Mouse (Mus musculus) heart, embryonic 16.5 days (tissue): ENCODE measurements around the gene Olfr539. TPM values are rescaled to one million over a fixed set of nuclear protein-coding genes. Genes with fewer than 3 reads are reported as not detected.

Experiments used
- ATAC-seq: fragments of 200-750 bp; cut with Nextera tagmentation; replicated peaks from 2 replicates; pipeline ENCODE4 v1.8.0; 2017; ENCODE audit warnings: moderate number of reproducible peaks; ENCODE audit not compliant: insufficient read depth, low FRiP score; ENCODE audit errors: extremely low read depth
- H3K27ac ChIP-seq: fragments of 300-500 bp; sonication (generic); 2 replicates; pipeline ENCODE4 v1.5.1; 2014; ENCODE audit warnings: mild to moderate bottlenecking, low read length, control low read depth, moderate library complexity
- H3K27me3 ChIP-seq: fragments of 300-500 bp; sonication (generic); 2 replicates; pipeline ENCODE4 v1.6.1; 2014; ENCODE audit warnings: low read length, mixed read lengths; ENCODE audit not compliant: control insufficient read depth, insufficient read depth
- H3K36me3 ChIP-seq: fragments of 300-500 bp; sonication (generic); 2 replicates; pipeline ENCODE4 v1.6.1; 2014; ENCODE audit not compliant: control insufficient read depth, insufficient read depth
- H3K4me1 ChIP-seq: fragments of 300-500 bp; sonication (generic); 2 replicates; pipeline ENCODE4 v1.6.1; 2014; ENCODE audit warnings: low read length, mixed read lengths; ENCODE audit not compliant: control insufficient read depth, insufficient read depth
- H3K4me2 ChIP-seq: fragments of 300-500 bp; sonication (generic); 2 replicates; pipeline ENCODE4 v1.6.1; 2014; ENCODE audit warnings: low read depth, mild to moderate bottlenecking, control low read depth, low read length
- H3K4me3 ChIP-seq: fragments of 300-500 bp; sonication (generic); 2 replicates; pipeline ENCODE4 v1.5.1; 2014; ENCODE audit warnings: mild to moderate bottlenecking, control low read depth, low read length
- H3K9ac ChIP-seq: fragments of 300-500 bp; sonication (generic); 2 replicates; pipeline ENCODE4 v1.6.1; 2014; ENCODE audit warnings: low read length, control low read depth
- H3K9me3 ChIP-seq: fragments of 300-500 bp; sonication (generic); replicated peaks from 2 replicates; pipeline ENCODE4 v1.6.1; 2016; ENCODE audit warnings: low read length; ENCODE audit not compliant: control insufficient read depth
- WGBS: fragments of 180-500 bp; shearing (Covaris S2); extraction: QIAGEN DNeasy Blood & Tissue Kit; methylation state at CpG from one replicate; pipeline ENCODE4 v1.1.7; 2014; 5-methylcytosine and 5-hydroxymethylcytosine counted together
- polyA plus RNA-seq: library from polyadenylated mRNA; unstranded; fragments of >200 nt; fragmentation: Nextera tagmentation; extraction: Ambion mirVana; gene quantifications from 2 replicates; pipeline ENCODE4 v1.2.1, GENCODE M21; 2015

Olfr539 gene
- polyA plus RNA-seq, 1 experiment from 2014 or later: not detected

- Histone ChIP-seq H3K9ac (no peak overlapping the region), H3K27ac (no peak overlapping the region), H3K36me3 (no peaks in the 10 kb centered on the region), H3K4me2 (no peak overlapping the region), H3K4me3 (no peak overlapping the region), H3K9me3 (no peaks in the 10 kb centered on the region), H3K4me1 (no peaks in the 10 kb centered on the region), H3K27me3 (no peaks in the 10 kb centered on the region)
- ATAC-seq: no peak
- WGBS: 65% methylated on average over 2 of the region's 2 CpGs
Measured at GRCm38 (mm10) chr7:140706348-140706747, 46.6 kb downstream of the Olfr539 start.

- no peak overlapping the region for H3K4me2 ChIP-seq
- no peak overlapping the region for H3K9ac ChIP-seq
- no peak for ATAC-seq
- no peak overlapping the region for H3K27ac ChIP-seq
- H3K4me3 ChIP-seq: no peak overlapping the region
- H3K36me3 ChIP-seq: no peaks in the 10 kb centered on the region
- 69% methylated on average over 6 of the region's 6 CpGs for WGBS
- H3K9me3 ChIP-seq: no peaks in the 10 kb centered on the region
- no peaks in the 10 kb centered on the region for H3K4me1 ChIP-seq
- H3K27me3 ChIP-seq: no peaks in the 10 kb centered on the region
Measured at GRCm38 (mm10) chr7:140707536-140708284, 48.0 kb downstream of the Olfr539 start.

- Histone ChIP-seq H3K4me3 (no peak overlapping the region), H3K27me3 (no peaks in the 10 kb centered on the region), H3K27ac (no peak overlapping the region), H3K36me3 (no peaks in the 10 kb centered on the region), H3K9ac (no peak overlapping the region), H3K4me1 (no peaks in the 10 kb centered on the region), H3K9me3 (no peaks in the 10 kb centered on the region), H3K4me2 (no peak overlapping the region)
- WGBS: 67% methylated on average over 7 of the region's 7 CpGs
- ATAC-seq: no peak
Measured at GRCm38 (mm10) chr7:140717155-140718055, 57.7 kb downstream of the Olfr539 start.

- Histone ChIP-seq H3K9me3 (no peaks in the 10 kb centered on the region), H3K4me1 (no peaks in the 10 kb centered on the region), H3K27me3 (no peaks in the 10 kb centered on the region), H3K36me3 (no peaks in the 10 kb centered on the region), H3K4me2 (no peak overlapping the region), H3K4me3 (no peak overlapping the region), H3K9ac (no peak overlapping the region), H3K27ac (no peak overlapping the region)
- no peak for ATAC-seq
- WGBS: 67% methylated on average over 6 of the region's 6 CpGs
Measured at GRCm38 (mm10) chr7:140721095-140721494, 61.4 kb downstream of the Olfr539 start.

- no peak for ATAC-seq
- Histone ChIP-seq H3K4me3 (no peak overlapping the region), H3K36me3 (no peaks in the 10 kb centered on the region), H3K27me3 (no peaks in the 10 kb centered on the region), H3K27ac (no peak overlapping the region), H3K4me2 (no peak overlapping the region), H3K9me3 (no peaks in the 10 kb centered on the region), H3K9ac (no peak overlapping the region), H3K4me1 (no peaks in the 10 kb centered on the region)
Measured at GRCm38 (mm10) chr7:140725558-140725957, 65.8 kb downstream of the Olfr539 start.

Other genes starting within 250 kb of the Olfr539 start
- gene Olfr532, start 238.3 kb upstream of the Olfr539 start, polyA plus RNA-seq: not detected in 2 replicates
- gene Olfr533, start 196.6 kb upstream of the Olfr539 start, polyA plus RNA-seq: not detected in 2 replicates
- not detected in 2 replicates for gene Olfr535, start 175.7 kb upstream of the Olfr539 start, polyA plus RNA-seq
- gene Olfr536, start 152.5 kb upstream of the Olfr539 start, polyA plus RNA-seq: not detected in 2 replicates
- not detected in 2 replicates for gene Olfr538, start 92.0 kb upstream of the Olfr539 start, polyA plus RNA-seq
- not detected in 2 replicates for gene Olfr46, start 58.7 kb upstream of the Olfr539 start, polyA plus RNA-seq
- gene Olfr61, start 31.0 kb upstream of the Olfr539 start, polyA plus RNA-seq: not detected in 2 replicates
- gene Olfr53, start 13.5 kb upstream of the Olfr539 start, polyA plus RNA-seq: not detected in 2 replicates
- gene Olfr45, start 22.0 kb downstream of the Olfr539 start, polyA plus RNA-seq: not detected in 2 replicates
- gene Olfr541, start 37.3 kb downstream of the Olfr539 start, polyA plus RNA-seq: not detected in 2 replicates
- not detected in 2 replicates for gene Cyp2e1, start 103.8 kb downstream of the Olfr539 start, polyA plus RNA-seq
- 0.14 and 0.34 TPM in 2 replicates for gene Syce1, start 127.9 kb downstream of the Olfr539 start, polyA plus RNA-seq
- 0.74 and 0.93 TPM in 2 replicates for gene Zfp941, start 162.2 kb downstream of the Olfr539 start, polyA plus RNA-seq
- 1.0 and 1.1 TPM in 2 replicates for gene Urah, start 175.1 kb downstream of the Olfr539 start, polyA plus RNA-seq
- gene Scgb1c1, start 185.6 kb downstream of the Olfr539 start, polyA plus RNA-seq: 0.62 and 0.84 TPM in 2 replicates
- gene Odf3, start 187.9 kb downstream of the Olfr539 start, polyA plus RNA-seq: not detected in 2 replicates
- not detected in 2 replicates for gene Gm45785, start 196.4 kb downstream of the Olfr539 start, polyA plus RNA-seq
- 43.7 and 50.4 TPM in 2 replicates for gene Ric8a, start 197.0 kb downstream of the Olfr539 start, polyA plus RNA-seq
- gene Bet1l, start 197.6 kb downstream of the Olfr539 start, polyA plus RNA-seq: 31.6 and 39.5 TPM in 2 replicates
- 181 and 189 TPM in 2 replicates for gene Psmd13, start 222.0 kb downstream of the Olfr539 start, polyA plus RNA-seq
- gene Sirt3, start 222.4 kb downstream of the Olfr539 start, polyA plus RNA-seq: 65.4 and 71.2 TPM in 2 replicates
- gene Cox8b, start 240.5 kb downstream of the Olfr539 start, polyA plus RNA-seq: 467 and 515 TPM in 2 replicates